Mouse (Mus musculus): ENCODE results near the gene Dnajc10.

- TF ChIP-seq GATA1 (IDR thresholded peaks at IDR 0.05; ENCODE audit: borderline replicate concordance, low read length) (no peak), FLI1 (IDR thresholded peaks at IDR 0.05; ENCODE audit: low read length) (no peak)
Measured at GRCm38 (mm10) chr2:80309775-80310174, 5.5 kb upstream of the Dnajc10 start.

Measured in megakaryocyte, embryonic 14.5 days (primary cell).